Mouse (Mus musculus): Measurements from ENCODE around the gene H2-Ab1. TPM values are rescaled to one million over a fixed set of nuclear protein-coding genes. Genes with fewer than 3 reads are reported as not detected.

H2-Ab1 gene
- polyA plus RNA-seq, 1 experiment from 2014 or later: 2.8 TPM

DNA sequence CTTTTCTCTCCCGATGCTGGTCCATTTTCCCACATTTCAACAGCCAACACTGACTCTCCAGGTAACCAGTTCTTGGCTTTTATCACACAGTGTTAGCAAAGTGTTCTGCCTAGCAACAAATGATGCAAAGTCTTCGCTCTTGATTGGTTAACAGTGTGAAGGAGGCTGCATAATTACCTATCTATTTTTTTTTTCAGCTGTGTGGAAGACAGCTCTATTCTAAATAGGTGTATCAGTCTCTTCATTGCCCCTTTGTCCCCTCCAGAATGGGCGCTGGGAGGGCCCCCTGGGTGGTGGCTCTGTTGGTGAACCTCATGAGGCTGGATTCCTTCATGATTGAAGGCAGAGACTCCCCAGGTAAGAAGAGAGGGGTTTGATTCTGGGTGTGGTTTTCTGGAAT, 18.8 kb upstream of the H2-Ab1 start, which contains the start of gene H2-Ob:
TSS of gene H2-Ob (plus strand) at position 198 of the 400 bp plus-strand sequence.
- H3K4me1 ChIP-seq (replicated peaks): no peaks in the 10 kb centered on the region
- no peak within 1 kb of the TSS for H3K4me3 ChIP-seq (replicated peaks)
- H3K9ac ChIP-seq (replicated peaks): no peak within 1 kb of the TSS
- H3K27me3 ChIP-seq: no peaks in the 10 kb centered on the region; the same call in 1 of the 2 replicates
- WGBS: 56% methylated on average over 3 of the region's 3 CpGs
- no peaks in the 10 kb centered on the region for H3K9me3 ChIP-seq
- no peak; the same call in 1 of the 2 replicates for ATAC-seq (ENCODE audit: insufficient number of reproducible peaks, insufficient read depth, low FRiP score, low TSS enrichment, low read depth)
- no peak within 1 kb of the TSS for H3K4me2 ChIP-seq
- no peak within 1 kb of the TSS for H3K27ac ChIP-seq
- H3K36me3 ChIP-seq: no peaks in the 10 kb centered on the region

DNA sequence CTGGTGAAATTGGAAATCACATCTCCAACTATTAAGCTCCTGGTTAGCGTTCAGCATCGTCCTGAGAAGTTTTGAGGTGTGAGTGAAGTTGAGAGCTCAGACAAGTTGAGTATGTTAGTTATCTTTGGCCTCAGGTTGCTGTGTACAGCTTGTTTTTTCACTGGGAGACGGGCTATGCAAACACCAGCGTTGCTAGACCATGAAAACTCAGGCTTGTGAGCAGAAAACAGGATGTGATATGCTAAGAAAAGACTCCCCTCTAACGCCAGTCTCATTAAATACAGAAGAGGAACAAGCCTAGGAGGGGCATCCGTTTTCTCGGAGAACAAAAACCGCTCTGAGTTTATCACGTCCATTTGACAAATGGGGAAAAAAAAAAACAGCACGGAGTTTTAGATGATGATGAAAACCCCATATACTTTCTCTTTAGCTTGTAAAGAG, 17.9 kb upstream of the H2-Ab1 start:
- 69% methylated on average over 10 of the region's 10 CpGs for WGBS
- no peak overlapping the region for H3K27ac ChIP-seq
- ATAC-seq (ENCODE audit: insufficient number of reproducible peaks, insufficient read depth, low FRiP score, low TSS enrichment, low read depth): no peak
- no peak overlapping the region for H3K4me3 ChIP-seq (replicated peaks)
- H3K4me2 ChIP-seq: no peak overlapping the region
- H3K4me1 ChIP-seq (replicated peaks): no peaks in the 10 kb centered on the region
- H3K36me3 ChIP-seq: no peaks in the 10 kb centered on the region
- H3K9ac ChIP-seq (replicated peaks): no peak overlapping the region
- H3K27me3 ChIP-seq: no peaks in the 10 kb centered on the region; the same call in 1 of the 2 replicates
- no peaks in the 10 kb centered on the region for H3K9me3 ChIP-seq

DNA sequence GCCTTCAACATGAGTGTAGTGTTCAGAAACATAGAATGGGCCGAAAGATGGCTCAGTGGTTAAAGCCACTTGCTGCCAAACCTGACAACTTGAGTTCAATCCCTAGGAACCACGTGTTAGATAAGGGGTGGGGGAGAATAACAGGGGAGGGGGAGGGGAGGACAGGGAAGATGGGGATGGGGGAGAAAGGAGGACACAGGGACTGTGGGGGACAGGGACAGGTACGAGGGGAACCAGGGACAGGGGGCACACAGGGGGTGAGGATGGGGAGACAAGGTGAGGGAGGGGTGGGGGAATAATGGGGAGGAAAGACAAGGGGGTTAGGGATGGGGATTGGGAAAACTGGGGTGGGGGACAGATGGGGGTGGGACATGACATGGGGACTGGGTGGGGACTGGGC, 17.1 kb upstream of the H2-Ab1 start:
- 66% methylated on average over 3 of the region's 3 CpGs for WGBS
- no peak overlapping the region for H3K27ac ChIP-seq
- no peak for ATAC-seq (ENCODE audit: insufficient number of reproducible peaks, insufficient read depth, low FRiP score, low TSS enrichment, low read depth)

DNA sequence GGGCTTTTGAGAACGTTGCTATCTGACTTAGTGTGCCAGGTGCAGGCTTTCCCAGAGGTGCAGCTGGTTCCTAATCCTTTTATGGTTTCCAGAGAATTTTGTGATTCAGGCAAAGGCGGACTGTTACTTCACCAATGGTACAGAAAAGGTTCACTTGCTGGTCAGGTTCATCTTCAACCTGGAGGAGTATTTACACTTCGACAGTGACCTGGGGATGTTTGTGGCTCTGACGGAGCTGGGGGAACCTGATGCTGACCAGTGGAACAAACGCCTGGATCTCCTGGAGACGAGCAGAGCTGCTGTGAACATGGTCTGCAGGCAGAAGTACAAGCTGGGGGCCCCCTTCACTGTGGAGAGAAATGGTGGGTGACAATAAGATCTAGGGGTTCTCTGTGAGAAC, 16.6 kb upstream of the H2-Ab1 start:
- Histone ChIP-seq H3K9ac (replicated peaks) (no peak overlapping the region), H3K4me3 (replicated peaks) (no peak overlapping the region), H3K36me3 (no peaks in the 10 kb centered on the region), H3K4me1 (replicated peaks) (no peaks in the 10 kb centered on the region), H3K27ac (no peak overlapping the region), H3K9me3 (no peaks in the 10 kb centered on the region), H3K4me2 (no peak overlapping the region), H3K27me3 (no peaks in the 10 kb centered on the region; the same call in 1 of the 2 replicates)
- ATAC-seq (ENCODE audit: insufficient number of reproducible peaks, insufficient read depth, low FRiP score, low TSS enrichment, low read depth): no peak
- WGBS: 78% methylated on average over 6 of the region's 6 CpGs

More for the DNA sequence above, 17.1 kb upstream of the H2-Ab1 start:
- no peaks in the 10 kb centered on the region for H3K36me3 ChIP-seq
- H3K9ac ChIP-seq (replicated peaks): no peak overlapping the region
- no peaks in the 10 kb centered on the region for H3K4me1 ChIP-seq (replicated peaks)
- no peaks in the 10 kb centered on the region for H3K9me3 ChIP-seq
- no peak overlapping the region for H3K4me2 ChIP-seq
- no peaks in the 10 kb centered on the region; the same call in 1 of the 2 replicates for H3K27me3 ChIP-seq
- no peak overlapping the region for H3K4me3 ChIP-seq (replicated peaks)

DNA sequence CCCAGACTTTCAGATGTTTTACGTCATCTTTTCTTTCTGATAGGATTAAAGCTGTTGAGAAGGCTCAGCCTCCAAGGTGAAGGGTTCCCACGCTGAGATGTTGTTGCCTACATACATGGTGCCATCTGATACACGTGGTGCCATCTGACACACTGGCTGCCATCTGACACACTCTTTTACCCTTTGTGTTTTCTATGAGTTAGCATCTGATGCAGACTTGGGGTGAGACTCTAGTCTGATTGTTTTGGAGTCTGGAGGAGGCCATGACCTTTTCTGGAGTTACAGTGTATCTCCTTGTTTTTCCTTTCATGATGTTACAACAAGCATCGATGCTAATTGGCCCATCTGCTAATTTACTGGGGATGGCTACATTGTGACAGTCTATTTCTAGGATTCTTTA, 12.8 kb upstream of the H2-Ab1 start:
- Histone ChIP-seq H3K9ac (replicated peaks) (no peak overlapping the region), H3K9me3 (no peaks in the 10 kb centered on the region), H3K27me3 (peaks cover 6% of the 10 kb centered on the region), H3K36me3 (no peaks in the 10 kb centered on the region), H3K4me2 (no peak overlapping the region), H3K27ac (no peak overlapping the region), H3K4me1 (replicated peaks) (no peaks in the 10 kb centered on the region), H3K4me3 (replicated peaks) (no peak overlapping the region)
- ATAC-seq (ENCODE audit: insufficient number of reproducible peaks, insufficient read depth, low FRiP score, low TSS enrichment, low read depth): no peak
- WGBS: 80% methylated on average over 4 of the region's 4 CpGs

DNA sequence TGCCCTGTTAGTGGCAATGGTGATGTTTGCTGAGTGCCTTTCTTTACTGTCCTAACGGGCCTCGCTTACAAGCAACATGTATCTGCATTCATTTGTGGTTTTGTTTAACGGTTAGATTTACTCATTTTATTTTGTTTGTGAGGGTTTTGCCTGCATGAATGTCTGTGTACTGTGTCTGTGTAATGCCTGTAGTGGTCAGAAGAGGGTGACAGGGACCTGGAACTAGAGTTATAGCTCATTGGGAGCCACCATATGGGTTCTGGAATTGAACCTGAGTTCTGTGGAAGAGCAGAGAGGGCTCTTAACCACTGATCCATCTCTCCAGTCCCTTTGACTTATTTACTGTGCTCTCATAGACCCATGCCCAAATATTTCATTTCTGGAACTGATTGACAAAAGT, 10.4 kb upstream of the H2-Ab1 start:
- no peak for ATAC-seq (ENCODE audit: insufficient number of reproducible peaks, insufficient read depth, low FRiP score, low TSS enrichment, low read depth)
- WGBS: 89% methylated on average over 3 of the region's 3 CpGs

DNA sequence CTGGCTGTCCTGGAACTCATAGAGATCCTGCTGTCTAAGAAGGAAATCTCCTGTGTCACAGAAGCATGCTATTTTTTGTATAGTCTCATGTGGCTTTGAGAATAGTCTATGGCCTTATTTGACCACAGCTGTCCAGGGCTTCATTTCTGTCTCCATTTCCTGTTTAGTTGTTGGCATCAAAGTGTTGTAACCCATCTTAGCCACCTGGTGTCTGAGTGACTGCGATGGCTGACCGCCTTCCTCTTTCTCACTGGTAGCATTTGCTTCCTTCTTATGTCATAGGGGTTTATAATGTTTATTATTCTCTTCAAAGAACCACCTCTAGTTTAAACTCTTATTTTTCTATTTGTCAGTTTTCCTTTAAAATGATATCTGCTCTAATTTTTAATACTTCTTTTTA, 8.7 kb upstream of the H2-Ab1 start:
- ATAC-seq (ENCODE audit: insufficient number of reproducible peaks, insufficient read depth, low FRiP score, low TSS enrichment, low read depth): no peak

More for the DNA sequence above, 10.4 kb upstream of the H2-Ab1 start:
- Histone ChIP-seq H3K4me1 (replicated peaks) (no peaks in the 10 kb centered on the region), H3K36me3 (no peaks in the 10 kb centered on the region), H3K9me3 (no peaks in the 10 kb centered on the region), H3K9ac (replicated peaks) (no peak overlapping the region), H3K27ac (no peak overlapping the region), H3K27me3 (peaks cover 6% of the 10 kb centered on the region), H3K4me3 (replicated peaks) (no peak overlapping the region), H3K4me2 (no peak overlapping the region)

GRCm38 (mm10) chr17:34249361-34249760, 8.1 kb upstream of the H2-Ab1 start:
- no peaks in the 10 kb centered on the region for H3K4me1 ChIP-seq (replicated peaks)
- no peaks in the 10 kb centered on the region for H3K9me3 ChIP-seq
- no peaks in the 10 kb centered on the region for H3K36me3 ChIP-seq
- WGBS: 54% methylated on average over 3 of the region's 3 CpGs
- no peak overlapping the region for H3K27ac ChIP-seq
- H3K9ac ChIP-seq (replicated peaks): no peak overlapping the region
- no peak overlapping the region for H3K4me2 ChIP-seq
- H3K27me3 ChIP-seq: peaks cover 9% of the 10 kb centered on the region
- ATAC-seq (ENCODE audit: insufficient number of reproducible peaks, insufficient read depth, low FRiP score, low TSS enrichment, low read depth): no peak
- H3K4me3 ChIP-seq (replicated peaks): no peak overlapping the region

More for the DNA sequence above, 8.7 kb upstream of the H2-Ab1 start:
- no peaks in the 10 kb centered on the region for H3K4me1 ChIP-seq (replicated peaks)
- no peak overlapping the region for H3K9ac ChIP-seq (replicated peaks)
- no peak overlapping the region for H3K4me2 ChIP-seq
- H3K9me3 ChIP-seq: no peaks in the 10 kb centered on the region
- WGBS: 67% methylated on average over 2 of the region's 2 CpGs
- H3K27me3 ChIP-seq: peaks cover 6% of the 10 kb centered on the region
- no peak overlapping the region for H3K27ac ChIP-seq
- H3K36me3 ChIP-seq: no peaks in the 10 kb centered on the region
- no peak overlapping the region for H3K4me3 ChIP-seq (replicated peaks)

GRCm38 (mm10) chr17:34249878-34250277, 7.6 kb upstream of the H2-Ab1 start:
- Histone ChIP-seq H3K9ac (replicated peaks) (no peak overlapping the region), H3K4me1 (replicated peaks) (no peaks in the 10 kb centered on the region), H3K27ac (no peak overlapping the region), H3K36me3 (no peaks in the 10 kb centered on the region), H3K4me3 (replicated peaks) (no peak overlapping the region), H3K27me3 (peaks cover 9% of the 10 kb centered on the region), H3K4me2 (no peak overlapping the region), H3K9me3 (no peaks in the 10 kb centered on the region)
- ATAC-seq (ENCODE audit: insufficient number of reproducible peaks, insufficient read depth, low FRiP score, low TSS enrichment, low read depth): no peak
- 14% methylated on average over 4 of the region's 4 CpGs for WGBS

DNA sequence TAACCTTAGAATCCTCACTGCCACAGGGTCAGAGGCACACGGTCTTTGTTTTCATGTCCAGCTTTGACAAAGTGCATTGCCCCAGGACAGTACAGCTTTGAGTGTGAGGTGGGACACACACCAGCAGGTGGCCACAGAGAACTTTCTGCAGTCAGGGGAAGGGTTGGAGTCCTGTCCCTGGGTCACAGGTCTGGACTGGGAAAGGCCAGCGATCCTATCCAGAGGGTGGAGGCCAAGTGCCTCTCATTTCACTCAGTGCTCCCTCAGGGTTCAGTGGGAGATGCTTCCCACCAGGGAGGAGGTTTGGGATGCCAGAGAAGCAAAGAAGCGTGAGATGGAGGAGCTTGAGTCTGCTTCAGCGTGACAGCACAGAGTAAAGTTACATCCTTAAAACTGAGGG, 5.8 kb upstream of the H2-Ab1 start:
- 62% methylated on average over 4 of the region's 4 CpGs for WGBS

DNA sequence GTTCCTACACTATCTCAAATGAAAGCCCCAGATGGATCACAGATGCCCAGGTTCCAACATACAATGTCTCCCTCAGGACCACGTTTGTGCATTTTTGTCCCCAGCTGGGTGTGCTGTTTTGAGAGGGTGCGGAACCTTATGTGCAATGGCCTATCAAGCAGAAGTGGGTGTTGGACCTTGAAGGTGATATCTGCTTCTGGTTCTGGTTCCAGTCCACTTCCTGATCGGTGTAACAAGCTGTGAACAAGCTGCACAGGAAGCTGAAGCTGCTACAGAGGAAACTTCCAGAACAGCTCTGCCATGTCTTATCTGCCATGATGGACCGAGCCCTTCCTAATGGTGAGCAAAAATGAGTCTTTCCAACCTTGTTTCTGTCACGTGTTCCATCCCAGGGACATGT, 988 bp upstream of the H2-Ab1 start:
- H3K27me3 ChIP-seq: peaks cover 16% of the 10 kb centered on the region
- WGBS: 79% methylated on average over 5 of the region's 5 CpGs
- no peak overlapping the region for H3K4me2 ChIP-seq

More for the DNA sequence above, 5.8 kb upstream of the H2-Ab1 start:
- no peak overlapping the region for H3K9ac ChIP-seq (replicated peaks)
- no peak overlapping the region for H3K27ac ChIP-seq
- no peak overlapping the region for H3K4me3 ChIP-seq (replicated peaks)
- H3K36me3 ChIP-seq: no peaks in the 10 kb centered on the region
- no peak overlapping the region for H3K4me2 ChIP-seq
- H3K27me3 ChIP-seq: peaks cover 9% of the 10 kb centered on the region
- no peak for ATAC-seq (ENCODE audit: insufficient number of reproducible peaks, insufficient read depth, low FRiP score, low TSS enrichment, low read depth)
- no peaks in the 10 kb centered on the region for H3K9me3 ChIP-seq
- H3K4me1 ChIP-seq (replicated peaks): no peaks in the 10 kb centered on the region

DNA sequence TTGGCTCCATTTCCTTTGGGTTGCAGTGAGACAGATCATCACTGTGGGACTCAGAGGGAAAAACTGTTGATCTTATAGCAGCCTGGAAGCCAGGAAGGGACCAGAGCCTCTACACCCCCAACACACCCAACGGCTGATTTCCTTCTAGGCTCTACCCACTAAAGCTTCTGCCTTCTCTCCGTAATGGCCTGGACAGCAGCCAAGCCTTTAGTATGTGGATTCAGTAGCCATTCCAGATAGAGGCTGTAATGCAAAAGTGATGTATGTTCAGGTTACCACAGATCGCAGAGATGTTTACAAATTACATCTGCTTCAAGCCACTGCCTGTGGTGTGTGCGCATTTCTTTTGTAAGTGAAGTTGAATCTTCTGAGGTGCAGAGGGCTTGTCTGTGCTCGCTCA, 3.1 kb downstream of the H2-Ab1 start:
- no peak overlapping the region for H3K4me3 ChIP-seq (replicated peaks)
- no peak for ATAC-seq (ENCODE audit: insufficient number of reproducible peaks, insufficient read depth, low FRiP score, low TSS enrichment, low read depth)
- H3K4me2 ChIP-seq: no peak overlapping the region
- H3K27me3 ChIP-seq: peaks cover 43% of the 10 kb centered on the region
- no peak overlapping the region for H3K27ac ChIP-seq
- WGBS: 82% methylated on average over 5 of the region's 5 CpGs
- H3K4me1 ChIP-seq (replicated peaks): peaks cover 14% of the 10 kb centered on the region
- H3K36me3 ChIP-seq: no peaks in the 10 kb centered on the region
- H3K9me3 ChIP-seq: no peaks in the 10 kb centered on the region
- H3K9ac ChIP-seq (replicated peaks): no peak overlapping the region

More for the DNA sequence above, 988 bp upstream of the H2-Ab1 start:
- no peak overlapping the region for H3K27ac ChIP-seq
- H3K4me1 ChIP-seq (replicated peaks): no peaks in the 10 kb centered on the region
- H3K36me3 ChIP-seq: no peaks in the 10 kb centered on the region
- H3K9ac ChIP-seq (replicated peaks): no peak overlapping the region
- no peaks in the 10 kb centered on the region for H3K9me3 ChIP-seq
- H3K4me3 ChIP-seq (replicated peaks): no peak overlapping the region
- ATAC-seq (ENCODE audit: insufficient number of reproducible peaks, insufficient read depth, low FRiP score, low TSS enrichment, low read depth): no peak
